ENCODE assay signal across 20 mouse cellular contexts in the genomic region with DNA sequence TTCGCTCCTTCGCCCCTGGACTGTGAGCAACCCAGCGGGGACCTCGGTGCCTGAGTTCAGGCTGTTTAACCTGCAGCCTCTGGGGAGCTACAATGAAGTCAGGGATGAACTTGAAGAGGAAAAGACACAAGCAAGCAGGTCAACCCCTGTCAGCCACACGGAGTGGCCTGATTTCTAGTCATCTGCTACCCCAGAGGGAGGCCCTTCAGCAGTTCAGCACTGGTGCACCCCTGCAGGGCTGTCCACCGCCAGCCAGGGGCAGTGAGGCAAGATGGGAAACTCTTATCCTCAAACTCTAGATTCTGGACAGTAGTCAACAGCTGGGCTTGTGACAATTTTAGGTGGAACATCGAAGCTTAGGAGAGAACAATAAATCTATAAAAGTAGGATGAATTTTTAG. TPM values are rescaled to one million over a fixed set of nuclear protein-coding genes. Genes with fewer than 3 reads are reported as not detected.
A peak's percentile ranks its signal among the peaks of the same experiment; 100 is the strongest.
DNase-seq lines count a peak whose midpoint lies in the region; ATAC-seq lines count a peak whose summit lies in the region.
"Had no signal": no experiment of that assay in that cellular context is flagged by ENCODE, and none has a peak within 500 bp of the region (broad histone marks: within the 10 kb centered on the region; RNA-seq: fewer than 3 reads in every experiment).

No protein-coding gene starts in this region.

- H3K4me2 ChIP-seq in forebrain, embryonic 12.5 days, result no peak overlapping the region
- H3K4me2 ChIP-seq in forebrain, embryonic 16.5 days (ENCODE audit: low read length), result no peak overlapping the region
- H3K4me2 ChIP-seq: embryonic facial prominence, embryonic 12.5 days; heart, embryonic 12.5 days; hindbrain, embryonic 15.5 days had no signal

- peaks cover 2% of the 10 kb centered on the region for H3K4me1 ChIP-seq in forebrain, embryonic 12.5 days
- H3K4me1 ChIP-seq in forebrain, embryonic 16.5 days (replicated peaks; ENCODE audit: control insufficient read depth, insufficient read depth, low read length), result no peaks in the 10 kb centered on the region
- H3K4me1 ChIP-seq: embryonic facial prominence, embryonic 12.5 days; heart, embryonic 12.5 days had no signal

- no peak overlapping the region for H3K4me3 ChIP-seq in forebrain, embryonic 12.5 days (replicated peaks)
- no peak overlapping the region for H3K4me3 ChIP-seq in forebrain, embryonic 16.5 days (replicated peaks; ENCODE audit: low read length)
- H3K4me3 ChIP-seq: embryonic facial prominence, embryonic 12.5 days; heart, embryonic 12.5 days; hindbrain, embryonic 15.5 days had no signal

- H3K9me3 ChIP-seq in forebrain, embryonic 12.5 days, result 0 out of 2 replicates have a peak, but pooled peaks cover 4% of the 10 kb centered on the region
- H3K9me3 ChIP-seq in forebrain, embryonic 16.5 days (ENCODE audit: control insufficient read depth, low read length), result no peaks in the 10 kb centered on the region
- H3K9me3 ChIP-seq: embryonic facial prominence, embryonic 12.5 days; heart, embryonic 12.5 days; hindbrain, embryonic 15.5 days had no signal

- no peak for ATAC-seq in forebrain, embryonic 12.5 days (ENCODE audit: low FRiP score)
- ATAC-seq in forebrain, embryonic 16.5 days, result no peak
- ATAC-seq: forebrain, postnatal 0 days; intestine, embryonic 16.5 days had no signal

- peak; percentile 8 to 11 for DNase-seq in cerebellum, adult 18-20 months
- no peak for DNase-seq in cerebellum, adult 8-10 months
- peak; percentile 5 for DNase-seq in cerebellum, adult 9-11 months
- peak; percentile 64 for DNase-seq in retina, postnatal 1 day
- no peak for DNase-seq in kidney, adult 9 months
- DNase-seq: adrenal gland, adult 2 months; adrenal gland, postnatal 25 days; forebrain, postnatal 0 days; gastrocnemius, postnatal 14 days; kidney, adult 2 months had no signal

- H3K27ac ChIP-seq in forebrain, embryonic 12.5 days, result 0 out of 2 replicates have a peak overlapping the region, but pooled peaks have one; percentile 8
- H3K27ac ChIP-seq in forebrain, embryonic 16.5 days (ENCODE audit: low read length), result no peak overlapping the region
- H3K27ac ChIP-seq: embryonic facial prominence, embryonic 12.5 days; hindbrain, embryonic 15.5 days had no signal

- H3K9ac ChIP-seq in forebrain, embryonic 12.5 days, result no peak overlapping the region
- H3K9ac ChIP-seq in forebrain, embryonic 16.5 days (replicated peaks; ENCODE audit: low read depth, low read length), result no peak overlapping the region
- H3K9ac ChIP-seq: embryonic facial prominence, embryonic 12.5 days; forebrain, postnatal 0 days; heart, embryonic 12.5 days; hindbrain, embryonic 15.5 days had no signal

- WGBS in forebrain, embryonic 12.5 days, result 57% methylated on average over 7 of the region's 7 CpGs
- 61% methylated on average over 7 of the region's 7 CpGs for WGBS in forebrain, embryonic 16.5 days

- H3K27me3 ChIP-seq in forebrain, embryonic 12.5 days, result no peaks in the 10 kb centered on the region
- H3K27me3 ChIP-seq in forebrain, embryonic 16.5 days (replicated peaks; ENCODE audit: control insufficient read depth, insufficient read depth, low read length), result no peaks in the 10 kb centered on the region
- H3K27me3 ChIP-seq: embryonic facial prominence, embryonic 12.5 days; heart, embryonic 12.5 days; hindbrain, embryonic 15.5 days had no signal

- H3K36me3 ChIP-seq in forebrain, embryonic 12.5 days (replicated peaks), result no peaks in the 10 kb centered on the region
- H3K36me3 ChIP-seq in forebrain, embryonic 16.5 days (ENCODE audit: control insufficient read depth, insufficient read depth), result no peaks in the 10 kb centered on the region
- H3K36me3 ChIP-seq: embryonic facial prominence, embryonic 12.5 days; heart, embryonic 12.5 days; hindbrain, embryonic 15.5 days had no signal

RNA-seq across cellular contexts. Expression of gene Gm4894, which starts 18.6 kb away (rescaled TPM):
- not detected in 2 replicates for polyA plus RNA-seq in forebrain, embryonic 12.5 days (2016; fragmentation: Nextera tagmentation; extraction: Ambion mirVana)
- polyA plus RNA-seq in forebrain, embryonic 16.5 days (2015; fragmentation: Nextera tagmentation; extraction: Ambion mirVana), result not detected in 2 replicates
- polyA plus RNA-seq: adrenal gland, adult 2 months; embryonic facial prominence, embryonic 12.5 days; forebrain, embryonic 11.5 days; forebrain, postnatal 0 days; gonadal fat pad, adult 2 months; heart, embryonic 12.5 days; heart, embryonic 16.5 days; hindbrain, embryonic 11.5 days; hindbrain, embryonic 15.5 days; intestine, embryonic 16.5 days; kidney, adult 2 months had no signal

Comparison
In these comparisons a context has a peak if more than half of its experiments do, and no peak if none do; other contexts are left out.
1. DNase-seq: peak in cerebellum, adult 18-20 months (2 of 2), cerebellum, adult 9-11 months (single experiment) and retina, postnatal 1 day (single experiment); none in cerebellum, adult 8-10 months (single experiment) and kidney, adult 9 months (single experiment).